Mouse (Mus musculus) neural tube, embryonic 13.5 days (tissue): ENCODE measurements around the gene Cbr3. TPM values are rescaled to one million over a fixed set of nuclear protein-coding genes. Genes with fewer than 3 reads are reported as not detected.

Experiments used
- ATAC-seq: fragments of 200-750 bp; cut with Nextera tagmentation; 2 replicates; pipeline ENCODE4 v1.8.0; 2017; ENCODE audit warnings: low read depth, mild to moderate bottlenecking, moderate TSS enrichment, moderate library complexity
- H3K27ac ChIP-seq: fragments of 300-500 bp; sonication (generic); replicated peaks from 2 replicates; pipeline ENCODE4 v1.5.1; 2015; ENCODE audit warnings: moderate library complexity, mild to moderate bottlenecking, inconsistent platforms
- H3K27me3 ChIP-seq: fragments of 300-500 bp; sonication (generic); 2 replicates; pipeline ENCODE4 v1.6.1; 2015; ENCODE audit warnings: mild to moderate bottlenecking, inconsistent platforms
- H3K36me3 ChIP-seq: fragments of 300-500 bp; sonication (generic); 2 replicates; pipeline ENCODE4 v1.6.1; 2015; ENCODE audit warnings: mild to moderate bottlenecking, inconsistent platforms
- H3K4me1 ChIP-seq: fragments of 300-500 bp; sonication (generic); replicated peaks from 2 replicates; pipeline ENCODE4 v1.6.1; 2015; ENCODE audit warnings: inconsistent platforms
- H3K4me2 ChIP-seq: fragments of 300-500 bp; sonication (generic); 2 replicates; pipeline ENCODE4 v1.6.1; 2015; ENCODE audit warnings: inconsistent platforms, mild to moderate bottlenecking, moderate library complexity
- H3K4me3 ChIP-seq: fragments of 300-500 bp; sonication (generic); 2 replicates; pipeline ENCODE4 v1.5.1; 2015; ENCODE audit warnings: mild to moderate bottlenecking, inconsistent platforms
- H3K9ac ChIP-seq: fragments of 300-500 bp; sonication (generic); 2 replicates; pipeline ENCODE4 v1.6.1; 2015; ENCODE audit warnings: moderate library complexity, mild to moderate bottlenecking, inconsistent platforms
- H3K9me3 ChIP-seq: fragments of 300-500 bp; sonication (generic); 2 replicates; pipeline ENCODE4 v1.6.1; 2016; ENCODE audit warnings: inconsistent platforms
- WGBS: fragments of 180-500 bp; shearing (Covaris S2); methylation state at CpG from one replicate; pipeline ENCODE4 v1.1.7; 2015; 5-methylcytosine and 5-hydroxymethylcytosine counted together
- polyA plus RNA-seq: library from polyadenylated mRNA; unstranded; fragments of >200 nt; fragmentation: Nextera tagmentation; extraction: Ambion mirVana; gene quantifications from 2 replicates; pipeline ENCODE4 v1.2.1, GENCODE M21; 2015

Gene Cbr3
- polyA plus RNA-seq, 1 experiment from 2014 or later: 1.1 TPM

DNA sequence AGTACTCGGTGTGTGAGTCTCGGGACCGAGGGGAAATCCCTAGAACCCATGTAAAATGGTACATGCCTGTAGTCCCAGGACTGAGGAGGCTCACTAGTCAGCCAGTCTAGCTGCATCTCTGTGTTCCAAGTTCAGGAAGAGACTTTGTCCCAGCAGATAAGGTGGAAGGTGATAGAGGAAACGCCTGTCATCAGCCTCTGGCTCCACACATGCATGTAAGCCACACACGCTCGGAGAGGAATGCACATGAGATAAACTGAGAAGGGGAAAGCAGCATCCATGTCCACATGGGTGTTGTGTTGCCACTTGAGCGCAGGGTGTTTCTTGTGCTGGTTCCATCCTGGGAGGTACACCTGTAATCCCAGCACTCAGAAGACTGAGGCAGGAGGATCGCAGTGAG lies 48.3 kb downstream of the Cbr3 start:
- Histone ChIP-seq H3K4me2 (no peak overlapping the region), H3K9me3 (no peaks in the 10 kb centered on the region), H3K4me1 (0 out of 2 replicates have a peak, but pooled peaks cover 7% of the 10 kb centered on the region), H3K36me3 (peaks cover 36% of the 10 kb centered on the region), H3K27ac (no peak overlapping the region), H3K4me3 (no peak overlapping the region), H3K27me3 (no peaks in the 10 kb centered on the region), H3K9ac (no peak overlapping the region)
- ATAC-seq: no peak
- WGBS: 93% methylated on average over 8 of the region's 8 CpGs

DNA sequence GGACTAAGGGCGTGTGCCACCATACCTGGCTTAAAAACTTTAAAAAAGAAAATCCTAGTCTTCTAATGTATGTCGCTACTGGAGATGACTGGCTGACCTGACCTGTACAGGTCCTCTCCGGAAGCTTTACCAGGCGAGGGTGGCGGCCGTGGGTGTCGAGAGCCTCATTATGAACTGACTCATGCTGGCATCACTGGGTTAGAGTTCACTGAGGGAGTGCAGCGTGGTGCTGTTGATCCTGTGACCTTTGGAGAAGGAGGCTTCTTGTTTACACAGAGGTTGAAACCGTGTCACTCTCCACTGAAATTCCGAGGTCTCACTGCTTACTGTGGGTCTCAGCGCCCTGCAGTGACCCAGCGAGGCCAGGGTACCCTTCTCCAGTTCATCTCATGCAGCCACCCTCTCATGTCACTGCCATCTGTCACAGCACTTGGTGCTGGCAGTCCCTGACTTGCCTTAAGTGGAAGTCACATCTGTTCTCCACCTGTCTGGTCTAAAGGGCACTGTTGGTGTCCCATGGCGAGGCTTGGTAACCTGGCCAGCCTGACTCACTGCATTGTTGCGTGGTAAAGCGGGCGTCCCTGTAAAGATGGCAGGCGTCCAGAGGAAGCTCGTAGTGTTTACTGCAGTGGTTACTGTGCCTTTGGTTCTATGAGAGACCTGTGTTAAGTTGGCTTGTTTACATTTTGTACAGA lies 50.0 kb downstream of the Cbr3 start:
- Histone ChIP-seq H3K9me3 (no peaks in the 10 kb centered on the region), H3K4me2 (no peak overlapping the region), H3K27me3 (no peaks in the 10 kb centered on the region), H3K4me1 (0 out of 2 replicates have a peak, but pooled peaks cover 7% of the 10 kb centered on the region), H3K4me3 (no peak overlapping the region), H3K27ac (no peak overlapping the region), H3K9ac (no peak overlapping the region), H3K36me3 (peaks cover 36% of the 10 kb centered on the region)
- WGBS: 77% methylated on average over 18 of the region's 18 CpGs
- no peak for ATAC-seq

DNA sequence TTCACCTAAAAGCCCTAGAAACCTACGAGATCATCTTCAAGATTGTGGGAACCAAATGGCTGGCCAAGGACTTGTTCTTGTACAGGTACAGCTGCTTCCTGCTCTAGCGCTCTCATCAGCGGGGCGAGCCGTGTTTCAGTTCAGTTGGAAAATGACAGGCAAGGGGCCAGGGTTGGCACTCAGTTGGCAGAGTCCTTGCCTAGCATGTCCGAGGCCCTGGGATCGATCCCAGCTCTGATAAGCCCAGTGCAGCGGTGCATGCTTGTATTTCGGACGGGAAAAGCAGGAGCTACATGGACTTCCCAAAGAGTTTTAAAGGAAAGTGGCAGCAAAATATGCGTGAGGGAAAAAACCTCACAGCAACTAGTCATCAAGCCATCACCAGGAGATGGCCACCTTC lies 56.2 kb downstream of the Cbr3 start:
- no peak overlapping the region for H3K4me2 ChIP-seq
- WGBS: 93% methylated on average over 11 of the region's 11 CpGs
- H3K4me1 ChIP-seq: no peaks in the 10 kb centered on the region
- ATAC-seq: no peak
- H3K9me3 ChIP-seq: no peaks in the 10 kb centered on the region
- peaks cover 64% of the 10 kb centered on the region for H3K36me3 ChIP-seq
- H3K27ac ChIP-seq: no peak overlapping the region
- no peaks in the 10 kb centered on the region for H3K27me3 ChIP-seq
- no peak overlapping the region for H3K4me3 ChIP-seq
- H3K9ac ChIP-seq: no peak overlapping the region

Other genes with a start within 250 kb of the Cbr3 start
- gene Setd4, start 79.2 kb upstream of the Cbr3 start, polyA plus RNA-seq: 13.7 and 16.0 TPM in 2 replicates
- gene Cbr1, start 77.4 kb upstream of the Cbr3 start, polyA plus RNA-seq: 151 and 158 TPM in 2 replicates
- gene Gm5678, start 55.1 kb upstream of the Cbr3 start, polyA plus RNA-seq: not detected in 2 replicates
- gene Dop1b, start 28.7 kb downstream of the Cbr3 start, polyA plus RNA-seq: 28.1 and 34.6 TPM in 2 replicates
- gene Morc3, start 148.9 kb downstream of the Cbr3 start, polyA plus RNA-seq: 29.9 and 31.2 TPM in 2 replicates
- 16.4 and 22.0 TPM in 2 replicates for gene Chaf1b, start 200.7 kb downstream of the Cbr3 start, polyA plus RNA-seq